Mouse (Mus musculus): Measurements from ENCODE around the gene Sec11a.

DNA sequence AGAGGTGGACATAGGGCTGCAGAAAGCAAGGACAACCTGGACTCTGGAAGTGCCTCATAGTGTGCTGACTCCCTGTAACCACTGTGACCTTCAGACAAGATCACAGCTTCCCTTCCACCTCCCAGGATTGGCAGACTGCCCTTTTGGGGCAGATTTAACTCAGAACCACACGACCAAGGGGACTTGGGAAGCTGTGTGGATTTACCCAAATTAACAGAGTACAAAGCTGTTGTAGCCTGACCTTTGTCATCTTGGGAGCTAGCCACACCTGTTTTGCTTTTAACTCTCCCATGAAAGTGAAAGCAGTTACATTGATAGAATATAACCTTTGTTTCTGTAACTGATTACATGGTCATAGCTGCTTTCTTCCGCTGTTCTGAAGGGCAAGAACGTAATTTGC lies 23.3 kb upstream of the Sec11a start:
- TF ChIP-seq CTCF (IDR thresholded peaks at IDR 0.05; ENCODE audit: control insufficient read depth, insufficient read depth, low read length) = no peak
- TF ChIP-seq POLR2A (IDR thresholded peaks at IDR 0.05; ENCODE audit: borderline replicate concordance, control insufficient read depth, low read depth, low read length) = no peak
